Mouse (Mus musculus): ENCODE measurements around the gene Gjb6. TPM values are rescaled to one million over a fixed set of nuclear protein-coding genes. Genes with fewer than 3 reads are reported as not detected.

Gene Gjb6
- polyA plus RNA-seq, 1 experiment from 2014 or later = 1.4 TPM

Other genes with a start within 250 kb of the Gjb6 start
- gene Zmym2, start 247.0 kb downstream of the Gjb6 start, polyA plus RNA-seq (2014; fragmentation: Nextera tagmentation; extraction: Ambion mirVana) = 47.3 and 54.0 TPM in 2 replicates
- gene Gja3, start 75.5 kb downstream of the Gjb6 start, polyA plus RNA-seq (2014; fragmentation: Nextera tagmentation; extraction: Ambion mirVana) = 0.35 and 0.78 TPM in 2 replicates
- gene Gjb2, start 28.9 kb downstream of the Gjb6 start, polyA plus RNA-seq (2014; fragmentation: Nextera tagmentation; extraction: Ambion mirVana) = 0.49 and 2.3 TPM in 2 replicates
- gene Gm4491, start 17.7 kb downstream of the Gjb6 start, polyA plus RNA-seq (2014; fragmentation: Nextera tagmentation; extraction: Ambion mirVana) = not detected in 2 replicates

Data from stomach, embryonic 14.5 days (tissue).